Mouse (Mus musculus) liver, embryonic 13.5 days (tissue): Measurements from ENCODE around the gene Zfp536. TPM values are rescaled to one million over a fixed set of nuclear protein-coding genes. Genes with fewer than 3 reads are reported as not detected.

ENCODE experiments used
- ATAC-seq: fragments of 200-750 bp; cut with Nextera tagmentation; 2 replicates; pipeline ENCODE4 v1.8.0; 2017; ENCODE audit warnings: low read depth, mild to moderate bottlenecking, moderate number of reproducible peaks, moderate library complexity
- DNase-seq: peaks from one replicate; pipeline ENCODE4 v3.0.0; 2022
- H3K27ac ChIP-seq: fragments of 300-500 bp; sonication (generic); 2 replicates; pipeline ENCODE4 v1.5.1; 2015; ENCODE audit warnings: moderate library complexity, mild to moderate bottlenecking, inconsistent platforms
- H3K27me3 ChIP-seq: fragments of 300-500 bp; sonication (generic); 2 replicates; pipeline ENCODE4 v1.6.1; 2015; ENCODE audit warnings: mild to moderate bottlenecking, inconsistent platforms
- H3K36me3 ChIP-seq: fragments of 300-500 bp; sonication (generic); 2 replicates; pipeline ENCODE4 v1.6.1; 2015; ENCODE audit warnings: mild to moderate bottlenecking, inconsistent platforms
- H3K4me1 ChIP-seq: fragments of 300-500 bp; sonication (generic); replicated peaks from 2 replicates; pipeline ENCODE4 v1.6.1; 2015; ENCODE audit warnings: inconsistent platforms
- H3K4me2 ChIP-seq: fragments of 300-500 bp; sonication (generic); 2 replicates; pipeline ENCODE4 v1.6.1; 2015; ENCODE audit warnings: inconsistent platforms, mild to moderate bottlenecking, moderate library complexity
- H3K4me3 ChIP-seq: fragments of 300-500 bp; sonication (generic); replicated peaks from 2 replicates; pipeline ENCODE4 v1.5.1; 2015; ENCODE audit warnings: mild to moderate bottlenecking, inconsistent platforms
- H3K9ac ChIP-seq: fragments of 300-500 bp; sonication (generic); 2 replicates; pipeline ENCODE4 v1.6.1; 2015; ENCODE audit warnings: mild to moderate bottlenecking, inconsistent platforms
- H3K9me3 ChIP-seq: fragments of 300-500 bp; sonication (generic); replicated peaks from 2 replicates; pipeline ENCODE4 v1.6.1; 2016; ENCODE audit warnings: inconsistent platforms
- WGBS: fragments of 180-500 bp; shearing (Covaris S2); methylation state at CpG from one replicate; pipeline ENCODE4 v1.1.7; 2015; ENCODE audit not compliant: insufficient replicate concordance; 5-methylcytosine and 5-hydroxymethylcytosine counted together
- polyA plus RNA-seq: library from polyadenylated mRNA; unstranded; fragments of >200 nt; fragmentation: Nextera tagmentation; extraction: Ambion mirVana; gene quantifications from 2 replicates; pipeline ENCODE4 v1.2.1, GENCODE M21; 2015

Gene Zfp536
- polyA plus RNA-seq, 1 experiment from 2014 or later = 0.09 TPM

DNA sequence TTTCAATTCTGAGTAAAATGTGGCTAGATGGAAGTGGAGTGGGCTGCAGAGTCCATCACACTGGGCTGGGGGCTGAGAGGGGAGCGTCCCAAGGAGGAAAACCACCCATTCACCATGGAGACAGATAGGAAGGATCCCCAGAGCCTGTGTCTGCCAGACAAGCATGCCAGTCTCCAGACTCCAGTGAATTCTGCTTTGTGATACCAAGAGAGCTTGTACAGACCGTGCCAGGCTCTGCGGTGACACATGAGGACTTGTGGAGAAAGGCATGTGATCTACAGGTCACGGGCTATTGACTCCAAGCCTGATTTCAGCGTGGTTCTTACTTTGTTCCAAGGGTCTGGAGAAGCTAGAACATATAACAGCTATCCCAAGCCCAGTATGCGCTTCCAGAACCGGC, 230.5 kb downstream of the Zfp536 start:
- WGBS = 63% methylated on average over 7 of the region's 7 CpGs

DNA sequence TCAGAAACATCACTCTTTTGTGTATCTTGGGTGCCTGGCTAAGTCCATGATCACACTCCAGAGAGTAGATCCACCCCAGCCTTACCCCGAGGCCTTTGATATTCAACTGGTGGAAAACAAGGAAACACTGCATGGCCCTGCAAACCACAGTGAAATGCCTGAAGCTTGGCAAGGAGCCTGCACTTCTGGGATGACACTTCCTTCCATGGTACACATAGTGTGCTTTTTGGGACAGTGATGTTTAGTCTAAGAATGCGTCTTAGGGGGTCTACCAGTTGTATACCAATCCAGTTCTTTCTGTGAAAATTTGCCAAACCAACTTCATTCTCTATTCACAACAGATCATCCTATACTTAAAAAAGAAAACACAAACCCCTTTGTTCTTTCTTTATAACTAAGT, 242.3 kb downstream of the Zfp536 start:
- H3K36me3 ChIP-seq = no peaks in the 10 kb centered on the region
- no peaks in the 10 kb centered on the region for H3K9me3 ChIP-seq
- H3K9ac ChIP-seq = no peak overlapping the region
- DNase-seq (no peak), ATAC-seq (no peak)
- no peaks in the 10 kb centered on the region for H3K27me3 ChIP-seq
- H3K4me2 ChIP-seq = no peak overlapping the region
- 56% methylated on average over 2 of the region's 2 CpGs for WGBS
- no peak overlapping the region for H3K27ac ChIP-seq
- H3K4me1 ChIP-seq = no peaks in the 10 kb centered on the region
- no peak overlapping the region for H3K4me3 ChIP-seq

More for the DNA sequence above, 230.5 kb downstream of the Zfp536 start:
- Histone ChIP-seq H3K4me1 (no peaks in the 10 kb centered on the region), H3K36me3 (no peaks in the 10 kb centered on the region), H3K27me3 (no peaks in the 10 kb centered on the region), H3K9me3 (no peaks in the 10 kb centered on the region), H3K27ac (no peak overlapping the region), H3K4me3 (no peak overlapping the region), H3K4me2 (no peak overlapping the region), H3K9ac (no peak overlapping the region)
- DNase-seq = no peak
- no peak for ATAC-seq

DNA sequence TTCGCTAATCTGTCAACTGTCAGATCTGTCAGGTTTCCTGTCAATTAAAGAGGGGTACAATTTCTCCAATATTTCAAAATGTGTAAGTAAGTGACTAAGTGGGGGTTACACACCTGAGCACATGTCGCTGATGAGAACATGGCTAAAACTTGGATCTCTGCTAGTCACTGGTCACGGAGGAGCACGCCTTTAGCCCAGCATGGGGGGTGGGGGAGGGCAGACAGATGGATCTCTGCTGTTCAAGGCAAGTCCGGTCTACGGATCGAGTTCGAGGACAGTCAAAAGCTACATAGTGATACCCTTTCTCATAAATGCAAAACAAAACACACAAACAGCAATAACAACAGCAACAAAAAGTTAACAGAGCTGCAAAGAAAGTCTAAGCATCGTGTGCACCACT, 245.1 kb downstream of the Zfp536 start:
- H3K4me1 ChIP-seq = no peaks in the 10 kb centered on the region
- no peak overlapping the region for H3K4me3 ChIP-seq
- no peaks in the 10 kb centered on the region for H3K36me3 ChIP-seq
- H3K9ac ChIP-seq = no peak overlapping the region
- WGBS = 66% methylated on average over 9 of the region's 9 CpGs
- H3K27ac ChIP-seq = no peak overlapping the region
- no peak for DNase-seq
- no peaks in the 10 kb centered on the region for H3K9me3 ChIP-seq
- ATAC-seq = no peak
- no peak overlapping the region for H3K4me2 ChIP-seq
- no peaks in the 10 kb centered on the region for H3K27me3 ChIP-seq

DNA sequence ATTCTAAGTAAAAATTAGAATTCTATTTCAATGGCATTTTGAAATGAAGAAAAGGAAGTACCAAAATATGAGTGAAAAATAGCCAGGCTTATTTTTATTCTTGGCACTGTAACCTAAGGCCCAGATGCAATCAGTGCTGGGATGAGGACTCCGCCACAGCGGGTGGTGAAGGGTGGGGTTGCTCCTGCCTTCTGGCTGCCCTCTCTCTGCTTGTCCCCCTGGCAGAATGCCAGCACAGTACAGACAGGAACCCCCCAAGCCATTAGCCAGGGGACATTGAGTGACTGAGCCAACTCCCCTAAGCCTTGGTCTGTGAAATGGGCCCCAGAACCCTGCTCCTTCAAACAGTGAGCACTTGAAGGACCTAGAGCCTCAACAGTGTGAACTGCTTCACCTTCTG, 245.6 kb downstream of the Zfp536 start:
- Histone ChIP-seq H3K4me3 (no peak overlapping the region), H3K27ac (no peak overlapping the region), H3K36me3 (no peaks in the 10 kb centered on the region), H3K9me3 (no peaks in the 10 kb centered on the region), H3K9ac (no peak overlapping the region), H3K4me2 (no peak overlapping the region), H3K27me3 (no peaks in the 10 kb centered on the region), H3K4me1 (no peaks in the 10 kb centered on the region)
- 89% methylated on average over 2 of the region's 2 CpGs for WGBS
- DNase-seq (no peak), ATAC-seq (no peak)

DNA sequence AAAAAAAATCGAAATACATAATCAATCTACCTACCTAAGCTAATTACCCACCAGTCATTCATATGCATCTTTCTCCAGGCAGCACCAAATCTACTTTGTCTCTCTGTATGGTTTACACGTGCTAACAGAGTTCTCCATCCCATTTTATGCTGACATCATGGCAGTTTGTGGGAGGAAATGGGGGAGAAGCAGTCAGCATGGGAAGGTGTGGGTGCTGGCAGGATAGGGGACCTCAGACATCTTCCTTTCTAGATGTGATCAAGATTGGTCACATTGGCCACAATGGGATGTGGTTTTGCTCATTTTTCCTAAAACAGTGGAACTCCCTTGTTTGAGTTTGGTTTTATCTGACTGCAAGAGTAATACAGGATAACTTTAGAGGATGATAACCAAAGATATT, 252.0 kb downstream of the Zfp536 start:
- no peaks in the 10 kb centered on the region for H3K9me3 ChIP-seq
- no peaks in the 10 kb centered on the region for H3K27me3 ChIP-seq
- no peak for DNase-seq
- no peak overlapping the region for H3K9ac ChIP-seq
- H3K4me2 ChIP-seq = no peak overlapping the region
- no peaks in the 10 kb centered on the region for H3K36me3 ChIP-seq
- WGBS = 13% methylated on average over 2 of the region's 2 CpGs
- no peak overlapping the region for H3K4me3 ChIP-seq
- no peak overlapping the region for H3K27ac ChIP-seq
- H3K4me1 ChIP-seq = no peaks in the 10 kb centered on the region
- ATAC-seq = no peak

GRCm38 (mm10) chr7:37510933-37511675, 262.3 kb downstream of the Zfp536 start:
- H3K27ac ChIP-seq = no peak overlapping the region
- no peaks in the 10 kb centered on the region for H3K4me1 ChIP-seq
- H3K9me3 ChIP-seq = no peaks in the 10 kb centered on the region
- DNase-seq (no peak), ATAC-seq (no peak)
- WGBS = 65% methylated on average over 8 of the region's 8 CpGs
- H3K4me3 ChIP-seq = no peak overlapping the region
- H3K9ac ChIP-seq = no peak overlapping the region
- H3K4me2 ChIP-seq = no peak overlapping the region
- no peaks in the 10 kb centered on the region for H3K27me3 ChIP-seq
- no peaks in the 10 kb centered on the region for H3K36me3 ChIP-seq

DNA sequence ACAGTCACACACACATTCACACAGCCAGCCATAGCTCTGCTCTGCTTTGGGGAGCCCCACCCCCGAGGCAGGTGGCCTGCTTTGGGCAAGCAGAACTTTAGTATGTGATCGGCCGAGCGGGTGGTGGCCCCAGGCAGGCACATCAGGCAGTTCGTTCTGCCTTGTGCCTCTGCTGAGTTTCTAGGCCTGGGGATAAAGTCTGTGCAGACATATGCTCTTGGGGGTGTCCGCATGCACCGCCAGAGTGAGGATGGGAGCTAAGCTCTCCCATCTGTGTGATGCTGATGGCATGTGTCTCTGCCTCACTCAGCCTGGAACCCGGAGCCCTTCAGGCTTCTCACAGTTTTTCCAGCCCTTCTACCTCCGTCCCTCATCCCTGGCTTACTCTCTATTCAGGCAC, 263.7 kb downstream of the Zfp536 start:
- DNase-seq (no peak), ATAC-seq (no peak)
- H3K4me3 ChIP-seq = no peak overlapping the region
- H3K9me3 ChIP-seq = no peaks in the 10 kb centered on the region
- H3K9ac ChIP-seq = no peak overlapping the region
- 61% methylated on average over 9 of the region's 9 CpGs for WGBS
- no peak overlapping the region for H3K4me2 ChIP-seq
- no peaks in the 10 kb centered on the region for H3K4me1 ChIP-seq
- no peaks in the 10 kb centered on the region for H3K36me3 ChIP-seq
- no peaks in the 10 kb centered on the region for H3K27me3 ChIP-seq
- H3K27ac ChIP-seq = no peak overlapping the region

DNA sequence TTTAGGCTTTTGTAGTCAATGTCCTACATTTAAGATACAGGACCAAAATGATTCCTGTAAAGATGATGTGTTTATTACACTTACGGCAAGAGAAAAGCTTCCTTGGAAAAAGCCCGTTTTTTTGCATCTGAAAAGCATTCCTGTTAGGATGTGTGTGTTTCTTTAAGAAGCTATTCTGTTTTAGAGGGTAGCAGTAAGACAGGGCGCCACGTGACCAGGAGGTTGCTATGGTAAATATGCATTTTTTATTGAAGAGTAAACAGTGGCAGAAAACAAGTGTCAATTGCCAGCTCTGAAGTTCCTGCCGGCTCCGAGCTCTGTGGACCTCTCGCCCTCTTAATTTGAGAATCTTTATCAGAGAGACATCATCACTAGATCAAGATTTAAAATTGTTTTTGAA, 267.9 kb downstream of the Zfp536 start:
- Histone ChIP-seq H3K36me3 (no peaks in the 10 kb centered on the region), H3K4me1 (no peaks in the 10 kb centered on the region), H3K27me3 (no peaks in the 10 kb centered on the region), H3K4me3 (no peak overlapping the region), H3K4me2 (no peak overlapping the region), H3K9me3 (no peaks in the 10 kb centered on the region), H3K9ac (no peak overlapping the region), H3K27ac (no peak overlapping the region)
- DNase-seq = no peak
- 65% methylated on average over 7 of the region's 7 CpGs for WGBS
- no peak for ATAC-seq

DNA sequence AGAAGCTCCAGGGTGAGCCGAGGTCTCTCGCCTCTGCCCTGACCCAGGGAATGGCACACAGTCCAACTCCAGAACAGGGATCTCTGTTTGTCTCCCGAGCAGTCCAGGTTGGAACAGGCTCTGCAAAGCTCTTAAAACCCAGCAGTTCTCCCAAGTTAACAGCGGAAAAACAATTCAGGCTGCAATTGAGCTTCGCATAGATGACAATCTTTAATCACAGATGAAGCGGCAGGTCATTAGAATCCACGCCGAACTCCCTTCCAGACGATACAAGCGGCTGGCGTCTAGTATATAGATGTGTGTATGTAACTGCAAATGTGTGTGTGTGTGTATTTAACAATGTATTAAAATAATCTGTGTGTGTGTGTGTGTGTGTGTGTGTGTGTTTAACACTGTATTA, 268.3 kb downstream of the Zfp536 start:
- ATAC-seq (no peak), DNase-seq (no peak)
- 83% methylated on average over 11 of the region's 11 CpGs for WGBS
- H3K27me3 ChIP-seq = no peaks in the 10 kb centered on the region
- H3K4me3 ChIP-seq = no peak overlapping the region
- H3K4me1 ChIP-seq = no peaks in the 10 kb centered on the region
- H3K9ac ChIP-seq = no peak overlapping the region
- no peak overlapping the region for H3K4me2 ChIP-seq
- no peaks in the 10 kb centered on the region for H3K9me3 ChIP-seq
- H3K27ac ChIP-seq = no peak overlapping the region
- no peaks in the 10 kb centered on the region for H3K36me3 ChIP-seq

DNA sequence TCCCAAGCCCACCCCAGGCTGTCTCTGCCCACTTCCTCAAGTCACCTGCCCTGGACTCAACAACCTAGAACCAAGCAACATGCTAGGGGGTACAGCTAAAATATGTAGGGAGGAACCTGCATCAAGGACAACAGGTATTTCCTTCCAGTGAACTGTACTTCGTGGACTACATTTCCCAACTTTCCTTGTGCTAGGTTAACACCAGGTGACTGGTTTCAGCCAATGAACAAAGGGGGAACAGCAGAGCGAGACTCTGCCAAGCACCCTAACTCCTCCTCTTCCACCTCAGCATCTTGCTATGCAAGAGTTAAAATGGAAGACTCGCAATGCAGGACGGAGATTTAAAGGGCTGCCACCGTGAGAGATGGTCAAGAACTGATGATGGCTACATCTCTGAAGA, 274.6 kb downstream of the Zfp536 start:
- Histone ChIP-seq H3K36me3 (no peaks in the 10 kb centered on the region), H3K4me3 (no peak overlapping the region), H3K4me2 (no peak overlapping the region), H3K9ac (no peak overlapping the region), H3K27ac (no peak overlapping the region), H3K9me3 (no peaks in the 10 kb centered on the region), H3K27me3 (no peaks in the 10 kb centered on the region), H3K4me1 (no peaks in the 10 kb centered on the region)
- no peak for DNase-seq
- no peak for ATAC-seq
- 46% methylated on average over 5 of the region's 5 CpGs for WGBS

- H3K9ac ChIP-seq = no peak overlapping the region
- no peaks in the 10 kb centered on the region for H3K4me1 ChIP-seq
- no peaks in the 10 kb centered on the region for H3K27me3 ChIP-seq
- no peak overlapping the region for H3K27ac ChIP-seq
- H3K9me3 ChIP-seq = no peaks in the 10 kb centered on the region
- H3K4me2 ChIP-seq = no peak overlapping the region
- ATAC-seq (no peak), DNase-seq (no peak)
- WGBS = 71% methylated on average over 9 of the region's 9 CpGs
- H3K4me3 ChIP-seq = no peak overlapping the region
- no peaks in the 10 kb centered on the region for H3K36me3 ChIP-seq
Observed at GRCm38 (mm10) chr7:37496491-37496890, 276.9 kb downstream of the Zfp536 start.

- Histone ChIP-seq H3K4me1 (no peaks in the 10 kb centered on the region), H3K4me3 (no peak overlapping the region), H3K9me3 (no peaks in the 10 kb centered on the region), H3K4me2 (no peak overlapping the region), H3K9ac (no peak overlapping the region), H3K27me3 (no peaks in the 10 kb centered on the region), H3K27ac (no peak overlapping the region), H3K36me3 (no peaks in the 10 kb centered on the region)
- DNase-seq (no peak), ATAC-seq (no peak)
- 45% methylated on average over 5 of the region's 5 CpGs for WGBS
Observed at GRCm38 (mm10) chr7:37490312-37490711, 283.1 kb downstream of the Zfp536 start.
